Comparison of ENCODE assay signal across 8 mouse cellular contexts in genomic region chr8:121310976-121311819, GRCm38 (mm10).
DNase-seq lines count a peak whose midpoint lies in the region; ATAC-seq lines count a peak whose summit lies in the region.

No protein-coding gene starts in this region.

- H3K36me3 ChIP-seq in kidney, embryonic 15.5 days = no peaks in the 10 kb centered on the region
- H3K36me3 ChIP-seq in heart, embryonic 15.5 days = no peaks in the 10 kb centered on the region
- H3K36me3 ChIP-seq in midbrain, embryonic 15.5 days (replicated peaks) = no peaks in the 10 kb centered on the region

- DNase-seq in kidney, adult 9 months = no peak
- DNase-seq in cerebellum, adult 9-10 months = peak; percentile 33
- no peak for DNase-seq in frontal cortex, postnatal 36 days (ENCODE audit: low spot score in 2 of 2)
- no peak for DNase-seq in natural killer cell, adult 2 months (ENCODE audit: low spot score in 2 of 2)
- DNase-seq in lung, postnatal 36 days = no peak

- no peak overlapping the region for H3K9ac ChIP-seq in kidney, embryonic 15.5 days
- peak overlapping the region; percentile 9 for H3K9ac ChIP-seq in heart, embryonic 15.5 days
- no peak overlapping the region for H3K9ac ChIP-seq in midbrain, embryonic 15.5 days

- peaks cover 81% of the 10 kb centered on the region for H3K4me1 ChIP-seq in kidney, embryonic 15.5 days
- H3K4me1 ChIP-seq in heart, embryonic 15.5 days (replicated peaks) = peaks cover 37% of the 10 kb centered on the region
- peaks cover 11% of the 10 kb centered on the region for H3K4me1 ChIP-seq in midbrain, embryonic 15.5 days

- peak overlapping the region; percentile 9; the same call in 1 of the 2 replicates for H3K4me3 ChIP-seq in kidney, embryonic 15.5 days (replicated peaks)
- peak overlapping the region; percentile 30 for H3K4me3 ChIP-seq in heart, embryonic 15.5 days
- H3K4me3 ChIP-seq in midbrain, embryonic 15.5 days = no peak overlapping the region

- peaks cover 14% of the 10 kb centered on the region for H3K27me3 ChIP-seq in kidney, embryonic 15.5 days
- H3K27me3 ChIP-seq in heart, embryonic 15.5 days = 0 out of 2 replicates have a peak, but pooled peaks cover 4% of the 10 kb centered on the region
- 0 out of 2 replicates have a peak, but pooled peaks cover 3% of the 10 kb centered on the region for H3K27me3 ChIP-seq in midbrain, embryonic 15.5 days (replicated peaks)

- H3K9me3 ChIP-seq in kidney, embryonic 15.5 days (replicated peaks) = no peaks in the 10 kb centered on the region
- no peaks in the 10 kb centered on the region for H3K9me3 ChIP-seq in heart, embryonic 15.5 days (replicated peaks)
- no peaks in the 10 kb centered on the region for H3K9me3 ChIP-seq in midbrain, embryonic 15.5 days

- ATAC-seq in kidney, embryonic 15.5 days (replicated peaks; ENCODE audit: low FRiP score) = peak; percentile 74
- ATAC-seq in heart, embryonic 15.5 days (replicated peaks; ENCODE audit: insufficient number of reproducible peaks, insufficient read depth, low FRiP score, low read depth) = no peak
- ATAC-seq in midbrain, embryonic 15.5 days (replicated peaks) = no peak

- peak overlapping the region; percentile 82 for H3K27ac ChIP-seq in kidney, embryonic 15.5 days
- peak overlapping the region; percentile 45 for H3K27ac ChIP-seq in heart, embryonic 15.5 days
- H3K27ac ChIP-seq in midbrain, embryonic 15.5 days = peak overlapping the region; percentile 34; the same call in 1 of the 2 replicates

- WGBS in kidney, embryonic 15.5 days = 8% methylated on average over 25 of the region's 25 CpGs
- 22% methylated on average over 25 of the region's 25 CpGs for WGBS in heart, embryonic 15.5 days
- whole genome bisulfite sequencing in midbrain, embryonic 15.5 days = 33% methylated on average over 25 of the region's 25 CpGs

- peak overlapping the region; percentile 35 for H3K4me2 ChIP-seq in kidney, embryonic 15.5 days
- peak overlapping the region; percentile 54 for H3K4me2 ChIP-seq in heart, embryonic 15.5 days
- peak overlapping the region; percentile 27 for H3K4me2 ChIP-seq in midbrain, embryonic 15.5 days
